Mouse (Mus musculus) ovary, postnatal 14 days (tissue): Measurements from ENCODE around the gene Hist1h2bm.
"Not testable (repeated sequence)": the region's sequence is repeated elsewhere in the genome, so short reads cannot be mapped to it uniquely, and the experiment has no call there.

Experiments
- DNase-seq: peaks from one replicate; pipeline ENCODE4 v3.0.0; 2022; ENCODE audit warnings: low spot score

The Hist1h2bm gene

DNA sequence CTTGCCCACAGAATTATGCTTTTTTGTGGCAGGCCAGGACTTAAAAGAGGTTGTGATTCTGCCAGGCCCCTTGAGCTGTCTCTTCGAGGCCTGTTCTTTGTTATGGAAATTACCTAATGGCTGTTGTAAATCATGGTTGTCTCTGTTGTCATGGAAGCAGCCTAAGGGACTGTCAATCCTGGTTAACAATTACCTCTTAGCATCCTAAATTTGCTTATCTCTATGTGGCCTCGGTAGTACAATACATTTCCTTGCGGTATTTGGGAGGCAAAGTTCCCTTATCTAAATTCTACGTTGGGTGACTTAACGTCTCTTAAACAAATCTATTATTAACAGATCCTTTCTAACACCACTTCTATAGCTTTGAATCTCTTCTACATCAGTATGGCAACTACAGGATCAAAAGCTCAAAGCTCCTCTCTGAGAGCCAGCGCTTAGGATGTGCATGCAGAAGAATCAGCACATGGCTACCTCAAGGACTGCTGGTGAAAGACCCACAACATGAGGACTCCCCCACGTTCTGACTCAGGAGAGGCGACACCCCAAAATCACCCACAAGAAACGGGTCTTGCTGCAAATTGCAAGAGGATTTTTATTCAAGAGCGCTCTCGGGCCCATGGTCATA lies 6.2 kb downstream of the Hist1h2bm start:
- DNase-seq: no peak

- DNase-seq: no peak
Measured at GRCm38 (mm10) chr13:21729544-21729943, 7.7 kb downstream of the Hist1h2bm start.

GRCm38 (mm10) chr13:21733466-21733865 lies 11.6 kb downstream of the Hist1h2bm start:
- no peak for DNase-seq

DNA sequence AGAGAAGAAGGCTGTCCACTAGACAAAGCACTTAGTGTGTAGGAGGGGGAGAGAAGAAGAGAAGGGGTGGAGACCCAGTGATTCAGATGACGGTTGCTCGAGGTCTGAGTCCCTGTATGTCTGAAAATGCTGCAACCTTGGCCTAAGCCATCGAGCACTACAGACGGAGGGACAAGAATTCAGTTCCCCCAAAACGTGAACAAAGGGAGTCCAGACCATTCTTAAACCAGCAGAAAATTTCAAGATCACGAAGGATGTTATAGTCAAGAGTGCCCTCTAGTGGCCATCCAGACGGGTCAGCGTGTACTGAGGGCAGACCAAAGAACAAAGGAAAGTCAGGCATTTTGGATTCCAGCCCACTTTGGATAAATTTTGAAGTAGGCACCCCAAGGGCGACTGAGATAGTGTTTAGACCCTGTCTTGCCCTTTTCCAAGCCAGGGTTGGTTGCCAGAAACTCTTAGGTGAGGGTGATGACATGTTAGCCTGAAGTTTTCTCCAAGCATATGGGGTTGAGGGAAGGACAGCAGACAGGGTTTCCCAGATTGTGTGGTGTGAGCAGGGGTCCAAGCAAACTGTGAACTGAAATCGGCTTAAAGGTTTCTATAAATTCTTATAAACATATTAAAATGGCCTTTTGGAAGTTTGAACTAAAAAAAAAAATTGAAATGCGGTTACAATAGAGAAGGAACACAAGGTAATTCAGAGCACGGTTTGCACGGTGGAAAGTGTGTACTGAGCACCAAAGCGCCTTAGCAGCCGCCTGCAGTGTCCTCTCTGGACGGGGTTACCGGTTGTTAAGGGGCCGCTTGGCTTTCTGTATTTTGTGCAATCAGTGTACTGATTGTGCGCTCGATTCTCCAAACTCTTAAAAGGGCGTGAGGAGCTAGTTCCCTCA lies 12.4 kb downstream of the Hist1h2bm start:
- peak; percentile 82 for DNase-seq

GRCm38 (mm10) chr13:21734906-21735767 lies 13.3 kb downstream of the Hist1h2bm start, which contains the start of gene Hist1h4j:
Gene Hist1h4j, plus strand, starts transcription at chr13:21735064.
- DNase-seq: peak; percentile 72

- no peak for DNase-seq
Measured at GRCm38 (mm10) chr13:21745006-21745405, 23.2 kb downstream of the Hist1h2bm start.

DNA sequence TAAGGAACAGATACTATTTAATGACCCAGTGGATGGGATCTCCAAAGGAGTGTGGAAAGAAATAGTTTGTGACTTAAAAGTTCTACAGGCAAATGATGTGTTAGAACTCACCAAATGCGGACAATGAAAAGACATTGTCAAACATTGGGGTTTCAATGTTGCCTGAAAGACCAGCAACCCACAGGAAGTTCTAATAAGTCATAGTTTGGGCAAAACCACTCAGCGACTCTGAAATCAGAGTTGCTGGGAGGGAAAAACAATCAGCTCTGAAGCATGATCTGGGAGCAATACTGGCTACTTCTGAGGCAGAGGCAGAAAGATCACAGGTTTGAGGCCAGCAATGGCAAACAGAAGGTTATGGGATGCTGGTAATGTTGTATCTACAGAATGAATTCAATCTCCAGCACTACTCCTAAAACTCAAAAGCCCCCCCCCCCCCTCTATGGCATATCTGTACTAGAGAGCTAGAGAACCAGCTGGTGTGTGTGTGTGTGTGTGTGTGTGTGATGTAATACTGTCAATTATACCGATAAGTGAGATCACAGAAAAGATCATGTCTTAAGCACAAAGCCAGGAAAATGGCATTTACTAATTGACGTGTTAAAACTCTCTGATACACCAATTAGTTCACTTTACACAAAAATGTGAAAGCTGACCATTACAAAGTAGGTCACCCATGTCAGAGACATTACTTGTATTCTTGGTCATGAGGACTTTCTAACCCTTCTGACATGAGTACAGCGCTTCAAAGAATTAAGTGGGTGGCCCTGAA lies 27.7 kb downstream of the Hist1h2bm start:
- DNase-seq: no peak

DNA sequence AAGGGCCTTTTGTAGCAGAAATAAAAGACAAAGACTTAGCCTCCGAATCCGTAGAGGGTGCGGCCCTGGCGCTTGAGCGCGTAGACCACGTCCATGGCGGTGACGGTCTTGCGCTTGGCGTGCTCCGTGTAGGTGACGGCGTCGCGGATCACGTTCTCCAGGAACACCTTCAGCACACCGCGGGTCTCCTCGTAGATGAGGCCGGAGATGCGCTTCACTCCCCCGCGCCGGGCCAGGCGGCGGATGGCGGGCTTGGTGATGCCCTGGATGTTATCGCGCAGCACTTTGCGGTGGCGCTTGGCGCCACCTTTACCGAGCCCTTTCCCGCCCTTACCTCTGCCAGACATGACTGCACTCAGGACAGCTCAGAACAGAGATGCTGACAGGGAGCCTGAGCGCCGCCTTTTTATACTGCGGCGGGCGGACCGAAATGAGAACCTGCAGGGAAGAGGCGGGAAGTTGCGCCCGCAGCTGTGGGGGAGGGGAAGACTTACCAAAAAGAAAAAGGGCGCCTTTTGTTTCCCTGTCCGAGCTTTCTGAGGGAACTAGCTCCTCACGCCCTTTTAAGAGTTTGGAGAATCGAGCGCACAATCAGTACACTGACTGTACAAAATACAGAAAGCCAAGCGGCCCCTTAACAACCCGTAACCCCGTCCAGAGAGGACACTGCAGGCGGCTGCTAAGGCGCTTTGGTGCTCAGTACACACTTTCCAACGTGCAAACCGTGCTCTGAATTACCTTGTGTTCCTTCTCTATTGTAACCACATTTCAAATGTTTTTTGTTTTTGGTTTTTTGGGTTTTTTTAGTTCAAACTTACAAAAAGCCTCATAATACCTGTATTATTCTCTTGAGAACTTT lies 28.5 kb downstream of the Hist1h2bm start, which contains the start of gene Hist1h4k:
Hist1h4k (minus strand) TSS at position 347 of the 859 bp plus-strand sequence.
- DNase-seq: peak; percentile 93

DNA sequence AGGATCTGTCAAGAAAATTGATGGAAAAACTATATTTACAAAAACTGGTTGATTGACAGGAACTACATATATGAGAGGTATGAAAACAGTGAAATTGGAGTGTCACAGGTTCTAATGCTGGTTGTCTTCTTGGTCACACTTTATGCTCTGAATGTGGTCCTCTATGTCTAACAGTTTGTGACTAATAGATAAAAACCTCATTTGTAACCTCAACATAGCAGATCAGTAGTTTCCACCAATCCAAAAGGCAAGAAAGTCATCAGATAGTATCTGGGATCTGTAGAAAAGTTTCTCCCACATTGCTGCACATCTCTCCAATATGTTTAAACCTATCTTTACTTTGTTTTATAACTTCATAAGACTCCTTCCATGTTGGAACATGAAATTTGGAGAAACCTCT lies 29.6 kb downstream of the Hist1h2bm start:
- no peak for DNase-seq

GRCm38 (mm10) chr13:21751827-21752226 lies 30.0 kb downstream of the Hist1h2bm start:
- no peak for DNase-seq

DNA sequence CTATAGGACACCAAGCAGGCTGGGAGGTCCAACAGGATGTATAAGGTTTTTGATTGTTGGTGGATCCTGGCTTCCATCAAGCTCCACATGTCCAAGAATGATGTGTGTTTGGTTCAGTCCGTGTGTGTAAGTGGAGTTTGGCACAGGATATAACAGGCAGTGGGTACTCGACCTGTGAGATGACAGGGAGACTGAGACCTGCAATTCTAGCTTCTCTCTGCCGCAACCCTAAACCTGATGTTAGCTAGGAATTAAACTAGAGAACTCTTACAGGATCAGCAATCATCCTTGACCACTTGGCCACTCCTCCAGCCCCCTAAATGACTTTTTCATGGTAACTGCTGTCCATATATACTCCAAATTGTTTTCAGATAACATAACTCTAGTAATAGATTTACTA lies 30.5 kb downstream of the Hist1h2bm start:
- no peak for DNase-seq

DNA sequence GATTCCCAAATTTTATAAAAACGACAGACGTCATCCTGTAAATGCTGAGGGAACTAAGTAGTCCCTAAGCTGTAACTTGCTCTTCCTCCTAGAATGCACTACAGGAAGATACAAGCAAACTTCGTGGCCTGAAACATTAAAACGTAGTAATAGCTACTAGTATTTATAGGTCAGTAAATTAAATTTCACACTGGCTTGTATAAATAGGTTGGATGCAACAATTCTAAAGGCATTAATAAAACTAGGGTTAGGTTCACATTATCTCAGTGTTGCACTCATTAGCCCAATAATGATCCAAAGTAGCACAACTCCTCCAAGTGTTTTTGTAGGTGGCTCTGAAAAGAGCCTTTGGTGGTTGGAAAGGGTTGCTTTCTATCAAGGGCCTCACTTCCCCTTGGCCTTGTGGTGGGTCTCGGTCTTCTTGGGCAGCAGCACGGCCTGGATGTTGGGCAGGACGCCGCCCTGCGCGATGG lies 31.2 kb downstream of the Hist1h2bm start:
- DNase-seq: no peak

DNA sequence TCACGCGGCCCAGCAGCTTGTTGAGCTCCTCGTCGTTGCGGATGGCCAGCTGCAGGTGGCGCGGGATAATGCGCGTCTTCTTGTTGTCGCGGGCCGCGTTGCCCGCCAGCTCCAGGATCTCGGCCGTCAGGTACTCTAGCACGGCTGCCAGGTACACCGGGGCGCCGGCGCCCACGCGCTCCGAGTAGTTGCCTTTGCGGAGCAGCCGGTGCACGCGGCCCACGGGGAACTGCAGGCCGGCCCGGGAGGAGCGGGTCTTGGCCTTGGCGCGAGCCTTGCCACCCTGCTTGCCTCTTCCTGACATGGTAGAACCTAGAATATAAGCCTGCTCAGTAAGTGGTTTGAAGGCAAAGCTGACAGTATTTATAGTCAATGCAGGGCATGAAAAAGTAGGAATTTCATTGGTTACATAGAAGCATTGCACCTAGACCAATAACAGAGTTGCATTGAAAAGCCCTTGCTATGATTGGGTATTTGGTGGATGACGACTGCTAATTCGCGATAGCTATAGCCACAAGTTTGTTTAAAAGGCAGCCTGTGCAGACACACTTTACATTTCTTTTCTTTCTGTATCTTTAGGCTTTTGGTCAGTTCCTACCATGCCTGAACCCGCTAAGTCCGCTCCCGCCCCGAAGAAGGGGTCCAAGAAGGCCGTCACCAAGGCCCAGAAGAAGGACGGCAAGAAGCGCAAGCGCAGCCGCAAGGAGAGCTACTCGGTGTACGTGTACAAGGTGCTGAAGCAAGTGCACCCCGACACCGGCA lies 31.9 kb downstream of the Hist1h2bm start, which contains the start of the genes Hist1h2ak and Hist1h2bn:
Hist1h2ak (minus strand) TSS at position 304 of the 762 bp plus-strand sequence.
Hist1h2bn (plus strand) TSS at position 600 of the 762 bp plus-strand sequence.
- peak; percentile 46 for DNase-seq

- not testable (repeated sequence) for DNase-seq
Measured at GRCm38 (mm10) chr13:21754294-21755001, 32.6 kb downstream of the Hist1h2bm start.

- DNase-seq: no peak
Measured at GRCm38 (mm10) chr13:21755707-21756106, 33.9 kb downstream of the Hist1h2bm start.
